21 mouse cellular contexts compared by ENCODE assay signal in genomic region chr4:133645195-133645594, GRCm38 (mm10). TPM values are rescaled to one million over a fixed set of nuclear protein-coding genes. Genes with fewer than 3 reads are reported as not detected.
DNase-seq lines count a peak whose midpoint lies in the region; ATAC-seq and TF ChIP-seq lines count a peak whose summit lies in the region.
"Had no signal": no experiment of that assay in that cellular context is flagged by ENCODE, and none has a peak within 500 bp of the region (broad histone marks: within the 10 kb centered on the region; RNA-seq: fewer than 3 reads in every experiment).

No protein-coding gene starts in this region.

- TF ChIP-seq CTCF in liver, embryonic 14.5 days (IDR thresholded peaks at IDR 0.05; ENCODE audit: low read depth): peak; percentile 38; the same call in 1 of the 2 replicates
- TF ChIP-seq CTCF in cortical plate, adult 2 months (IDR thresholded peaks at IDR 0.05; ENCODE audit: extremely low read depth, insufficient read depth, low read length): 0 out of 2 replicates have a peak, but pooled peaks have one; percentile 15

- H3K27ac ChIP-seq in heart, embryonic 10.5 days: no peak overlapping the region
- no peak overlapping the region for H3K27ac ChIP-seq in liver, embryonic 14.5 days
- no peak overlapping the region for H3K27ac ChIP-seq in liver, embryonic 11.5 days (ENCODE audit: low read depth, low read length)
- H3K27ac ChIP-seq in cortical plate, adult 2 months (ENCODE audit: insufficient read depth, low read length): no peak overlapping the region
- H3K27ac ChIP-seq: embryonic facial prominence, embryonic 13.5 days; limb, embryonic 13.5 days; midbrain, embryonic 13.5 days had no signal

- no peak for TF ChIP-seq EP300 in liver, embryonic 14.5 days (IDR thresholded peaks at IDR 0.05; ENCODE audit: low read depth)

- peaks cover 3% of the 10 kb centered on the region; the same call in 1 of the 2 replicates for H3K4me1 ChIP-seq in heart, embryonic 10.5 days
- no peaks in the 10 kb centered on the region; a peak in 2 of 4 replicates for H3K4me1 ChIP-seq in liver, embryonic 14.5 days (replicated peaks; ENCODE audit: control insufficient read depth in 2 of 2, insufficient read depth in 2 of 2, low read length in 1 of 2)
- no peaks in the 10 kb centered on the region; the same call in 1 of the 2 replicates for H3K4me1 ChIP-seq in liver, embryonic 11.5 days (replicated peaks; ENCODE audit: control insufficient read depth, insufficient read depth, low read length)
- H3K4me1 ChIP-seq in cortical plate, adult 2 months (ENCODE audit: control insufficient read depth, insufficient read depth, low read length): no peaks in the 10 kb centered on the region
- H3K4me1 ChIP-seq: embryonic facial prominence, embryonic 13.5 days; limb, embryonic 13.5 days; midbrain, embryonic 13.5 days had no signal

- H3K9ac ChIP-seq in liver, embryonic 14.5 days (replicated peaks): no peak overlapping the region
- no peak overlapping the region for H3K9ac ChIP-seq in liver, embryonic 11.5 days (ENCODE audit: low read depth, low read length)
- H3K9ac ChIP-seq: embryonic facial prominence, embryonic 13.5 days; limb, embryonic 13.5 days; midbrain, embryonic 13.5 days had no signal

- no peak for ATAC-seq in liver, embryonic 14.5 days (ENCODE audit: insufficient read depth)
- no peak for ATAC-seq in liver, embryonic 11.5 days (replicated peaks; ENCODE audit: low FRiP score)
- ATAC-seq: midbrain, embryonic 13.5 days had no signal

- no peak for TF ChIP-seq POLR2A in cortical plate, adult 2 months (IDR thresholded peaks at IDR 0.05; ENCODE audit: extremely low read depth, insufficient read depth, low read length)

- H3K27me3 ChIP-seq in heart, embryonic 10.5 days (ENCODE audit: insufficient read depth, poor library complexity, severe bottlenecking): no peaks in the 10 kb centered on the region
- H3K27me3 ChIP-seq in liver, embryonic 14.5 days (ENCODE audit: control insufficient read depth, insufficient read depth, low read length): no peaks in the 10 kb centered on the region
- no peaks in the 10 kb centered on the region for H3K27me3 ChIP-seq in liver, embryonic 11.5 days (replicated peaks; ENCODE audit: control insufficient read depth, insufficient read depth, low read length)
- H3K27me3 ChIP-seq: embryonic facial prominence, embryonic 13.5 days; limb, embryonic 13.5 days; midbrain, embryonic 13.5 days had no signal

- no peak for DNase-seq in heart, embryonic 10.5 days (ENCODE audit: low spot score)
- DNase-seq in heart, adult 18-20 months: no peak
- no peak for DNase-seq in liver, embryonic 14.5 days (ENCODE audit: low read depth in 3 of 3, low spot score in 3 of 3)
- no peak for DNase-seq in liver, embryonic 11.5 days (ENCODE audit: low spot score)
- DNase-seq in ES-CJ7 (ENCODE audit: low read depth, low spot score): peak; percentile 46
- DNase-seq in thymus, postnatal 4 days: no peak
- DNase-seq in retina, embryonic 14.5 days (ENCODE audit: low spot score): no peak
- DNase-seq: adrenal gland, postnatal 10 days; B cell, adult 2 months; cerebellum, adult 2 months; gastrocnemius, postnatal 25 days; heart, postnatal 4 days; kidney, postnatal 10 days; lung, adult 18-20 months; retina, postnatal 1 day; right cerebral cortex, postnatal 4 days had no signal

- no peaks in the 10 kb centered on the region for H3K36me3 ChIP-seq in heart, embryonic 10.5 days
- H3K36me3 ChIP-seq in liver, embryonic 14.5 days (replicated peaks; ENCODE audit: control insufficient read depth, insufficient read depth, low read depth): no peaks in the 10 kb centered on the region
- H3K36me3 ChIP-seq in liver, embryonic 11.5 days (ENCODE audit: control insufficient read depth, insufficient read depth, low read length): no peaks in the 10 kb centered on the region
- H3K36me3 ChIP-seq: embryonic facial prominence, embryonic 13.5 days; heart, embryonic 12.5 days; limb, embryonic 13.5 days; midbrain, embryonic 13.5 days had no signal

- H3K4me3 ChIP-seq in heart, embryonic 10.5 days: peak overlapping the region; percentile 29; the same call in 1 of the 2 replicates
- H3K4me3 ChIP-seq in liver, embryonic 14.5 days (ENCODE audit: insufficient read depth in 1 of 2, low read depth in 2 of 2, low read length in 2 of 2): no peak overlapping the region
- no peak overlapping the region for H3K4me3 ChIP-seq in liver, embryonic 11.5 days (ENCODE audit: low read depth, low read length)
- no peak overlapping the region for H3K4me3 ChIP-seq in cortical plate, adult 2 months (ENCODE audit: insufficient read depth, low read length)
- H3K4me3 ChIP-seq: embryonic facial prominence, embryonic 13.5 days; heart, embryonic 12.5 days; midbrain, embryonic 13.5 days had no signal

- no peak overlapping the region for H3K4me2 ChIP-seq in liver, embryonic 14.5 days (ENCODE audit: low read depth)
- no peak overlapping the region for H3K4me2 ChIP-seq in liver, embryonic 11.5 days
- H3K4me2 ChIP-seq: midbrain, embryonic 13.5 days had no signal

- H3K9me3 ChIP-seq in heart, embryonic 10.5 days: 0 out of 2 replicates have a peak, but pooled peaks cover 4% of the 10 kb centered on the region
- no peaks in the 10 kb centered on the region for H3K9me3 ChIP-seq in liver, embryonic 14.5 days (ENCODE audit: control insufficient read depth, low read length)
- no peaks in the 10 kb centered on the region for H3K9me3 ChIP-seq in liver, embryonic 11.5 days (ENCODE audit: control insufficient read depth, low read length)

- 73% methylated on average over 3 of the region's 3 CpGs for WGBS in heart, embryonic 10.5 days
- 72% methylated on average over 3 of the region's 3 CpGs for WGBS in liver, embryonic 14.5 days (ENCODE audit: insufficient replicate concordance)
- WGBS in liver, embryonic 11.5 days: 89% methylated on average over 3 of the region's 3 CpGs

RNA-seq across cellular contexts. Expression of gene Zdhhc18, which starts 4.8 kb away (rescaled TPM):
- polyA plus RNA-seq in heart, embryonic 10.5 days (2016; fragmentation: Nextera tagmentation; extraction: Ambion mirVana): 1.6 and 2.9 TPM in 2 replicates
- total RNA-seq in heart, adult 18-20 months (2021): 10 to 100 TPM; 20.9 to 31.7 TPM
- 3.8 and 3.9 TPM in 2 replicates for polyA plus RNA-seq in liver, embryonic 14.5 days (2012; rRNA removed)
- polyA plus RNA-seq in liver, embryonic 14.5 days (2014; fragmentation: Nextera tagmentation; extraction: Ambion mirVana): 0.58 and 0.90 TPM in 2 replicates
- 2.1 and 3.1 TPM in 2 replicates for polyA plus RNA-seq in liver, embryonic 11.5 days (2014; fragmentation: Nextera tagmentation; extraction: Ambion mirVana)
- polyA plus RNA-seq in cortical plate, adult 2 months (2012; rRNA removed): 36.8 and 38.4 TPM in 2 replicates

RNA-seq across cellular contexts. Expression of gene Pigv, which starts 27.3 kb away (rescaled TPM):
- 15.2 and 16.4 TPM in 2 replicates for polyA plus RNA-seq in heart, embryonic 10.5 days (2016; fragmentation: Nextera tagmentation; extraction: Ambion mirVana)
- total RNA-seq in heart, adult 18-20 months (2021): 10 to 100 TPM; 12.5 to 12.7 TPM
- polyA plus RNA-seq in liver, embryonic 14.5 days (2012; rRNA removed): 3.2 and 3.3 TPM in 2 replicates
- 3.1 and 4.0 TPM in 2 replicates for polyA plus RNA-seq in liver, embryonic 14.5 days (2014; fragmentation: Nextera tagmentation; extraction: Ambion mirVana)
- 10.7 and 15.0 TPM in 2 replicates for polyA plus RNA-seq in liver, embryonic 11.5 days (2014; fragmentation: Nextera tagmentation; extraction: Ambion mirVana)
- polyA plus RNA-seq in cortical plate, adult 2 months (2012; rRNA removed): 6.6 and 7.4 TPM in 2 replicates

RNA-seq across cellular contexts. Expression of gene Sfn, which starts 43.2 kb away (rescaled TPM):
- 4.3 and 12.9 TPM in 2 replicates for polyA plus RNA-seq in heart, embryonic 10.5 days (2016; fragmentation: Nextera tagmentation; extraction: Ambion mirVana)
- total RNA-seq in heart, adult 18-20 months (2021): 1 to 10 TPM; 1.0 to 1.4 TPM
- 0.45 and 0.52 TPM in 2 replicates for polyA plus RNA-seq in liver, embryonic 14.5 days (2012; rRNA removed)
- 0.10 and 0.35 TPM in 2 replicates for polyA plus RNA-seq in liver, embryonic 14.5 days (2014; fragmentation: Nextera tagmentation; extraction: Ambion mirVana)
- 1.7 and 3.5 TPM in 2 replicates for polyA plus RNA-seq in liver, embryonic 11.5 days (2014; fragmentation: Nextera tagmentation; extraction: Ambion mirVana)
- polyA plus RNA-seq in cortical plate, adult 2 months (2012; rRNA removed): 2.1 and 2.6 TPM in 2 replicates
